Mouse (Mus musculus): ENCODE data around the gene Fbxl22. TPM values are rescaled to one million over a fixed set of nuclear protein-coding genes. Genes with fewer than 3 reads are reported as not detected.

Fbxl22 gene
- polyA plus RNA-seq, 1 experiment from 2014 or later: 5.7 TPM

DNA sequence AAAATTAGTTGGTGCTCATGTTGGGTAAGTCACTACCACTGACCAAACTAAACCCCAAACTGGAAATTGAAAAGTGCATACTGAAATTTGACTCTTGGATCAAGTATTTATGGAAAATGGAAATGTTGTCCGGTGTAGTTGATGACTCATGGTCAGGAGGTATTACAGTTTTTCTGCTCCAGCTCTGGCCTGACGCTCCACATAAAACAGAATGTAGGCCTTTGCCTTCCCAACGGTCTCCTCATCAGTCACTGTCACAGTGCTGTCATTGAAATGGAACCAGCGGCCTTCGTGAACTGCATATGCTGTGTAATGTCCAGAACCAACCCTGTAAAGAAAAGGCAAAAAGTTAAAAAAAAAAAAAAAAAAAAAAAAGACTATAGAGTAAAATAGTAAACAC lies 3.9 kb upstream of the Fbxl22 start:
- no peak for ATAC-seq (ENCODE audit: low read depth)
- peaks cover 9% of the 10 kb centered on the region for H3K4me1 ChIP-seq (replicated peaks; ENCODE audit: control insufficient read depth, insufficient read depth, low read length)
- no peaks in the 10 kb centered on the region for H3K27me3 ChIP-seq (ENCODE audit: control insufficient read depth, insufficient read depth, low read depth, low read length)
- no peak overlapping the region for H3K9ac ChIP-seq (ENCODE audit: low read length)
- H3K36me3 ChIP-seq (ENCODE audit: control insufficient read depth, insufficient read depth, low read length): peaks cover 35% of the 10 kb centered on the region
- H3K27ac ChIP-seq (ENCODE audit: low read length): no peak overlapping the region
- no peak overlapping the region for H3K4me3 ChIP-seq (ENCODE audit: low read length)
- H3K9me3 ChIP-seq (ENCODE audit: control insufficient read depth, low read length): no peaks in the 10 kb centered on the region
- 81% methylated on average over 5 of the region's 5 CpGs for WGBS
- no peak overlapping the region for H3K4me2 ChIP-seq (ENCODE audit: low read depth, low read length)

- Histone ChIP-seq H3K36me3 (ENCODE audit: control insufficient read depth, insufficient read depth, low read length) (peaks cover 35% of the 10 kb centered on the region), H3K4me2 (ENCODE audit: low read depth, low read length) (no peak overlapping the region), H3K27me3 (ENCODE audit: control insufficient read depth, insufficient read depth, low read depth, low read length) (no peaks in the 10 kb centered on the region), H3K9ac (ENCODE audit: low read length) (no peak overlapping the region), H3K9me3 (ENCODE audit: control insufficient read depth, low read length) (no peaks in the 10 kb centered on the region), H3K27ac (ENCODE audit: low read length) (no peak overlapping the region), H3K4me1 (replicated peaks; ENCODE audit: control insufficient read depth, insufficient read depth, low read length) (peaks cover 9% of the 10 kb centered on the region), H3K4me3 (ENCODE audit: low read length) (no peak overlapping the region)
- ATAC-seq (ENCODE audit: low read depth): no peak
- 88% methylated on average over 10 of the region's 10 CpGs for WGBS
Observed at GRCm38 (mm10) chr9:66517746-66518145, 3.4 kb upstream of the Fbxl22 start.

- Histone ChIP-seq H3K9me3 (ENCODE audit: control insufficient read depth, low read length) (no peaks in the 10 kb centered on the region), H3K27ac (ENCODE audit: low read length) (no peak overlapping the region), H3K4me3 (ENCODE audit: low read length) (no peak overlapping the region), H3K27me3 (ENCODE audit: control insufficient read depth, insufficient read depth, low read depth, low read length) (no peaks in the 10 kb centered on the region), H3K4me2 (ENCODE audit: low read depth, low read length) (no peak overlapping the region), H3K9ac (ENCODE audit: low read length) (no peak overlapping the region), H3K36me3 (ENCODE audit: control insufficient read depth, insufficient read depth, low read length) (peaks cover 35% of the 10 kb centered on the region), H3K4me1 (replicated peaks; ENCODE audit: control insufficient read depth, insufficient read depth, low read length) (peaks cover 9% of the 10 kb centered on the region)
- ATAC-seq (ENCODE audit: low read depth): no peak
- 83% methylated on average over 6 of the region's 6 CpGs for WGBS
Observed at GRCm38 (mm10) chr9:66516296-66516940, 2.0 kb upstream of the Fbxl22 start.

- Histone ChIP-seq H3K27ac (ENCODE audit: low read length) (no peak overlapping the region), H3K27me3 (ENCODE audit: control insufficient read depth, insufficient read depth, low read depth, low read length) (no peaks in the 10 kb centered on the region), H3K4me2 (ENCODE audit: low read depth, low read length) (no peak overlapping the region), H3K4me1 (replicated peaks; ENCODE audit: control insufficient read depth, insufficient read depth, low read length) (peaks cover 13% of the 10 kb centered on the region), H3K9me3 (ENCODE audit: control insufficient read depth, low read length) (no peaks in the 10 kb centered on the region), H3K36me3 (ENCODE audit: control insufficient read depth, insufficient read depth, low read length) (peaks cover 35% of the 10 kb centered on the region), H3K9ac (ENCODE audit: low read length) (no peak overlapping the region), H3K4me3 (ENCODE audit: low read length) (no peak overlapping the region)
- WGBS: 88% methylated on average over 10 of the region's 10 CpGs
- no peak for ATAC-seq (ENCODE audit: low read depth)
Observed at GRCm38 (mm10) chr9:66515680-66516210, 1.4 kb upstream of the Fbxl22 start.

DNA sequence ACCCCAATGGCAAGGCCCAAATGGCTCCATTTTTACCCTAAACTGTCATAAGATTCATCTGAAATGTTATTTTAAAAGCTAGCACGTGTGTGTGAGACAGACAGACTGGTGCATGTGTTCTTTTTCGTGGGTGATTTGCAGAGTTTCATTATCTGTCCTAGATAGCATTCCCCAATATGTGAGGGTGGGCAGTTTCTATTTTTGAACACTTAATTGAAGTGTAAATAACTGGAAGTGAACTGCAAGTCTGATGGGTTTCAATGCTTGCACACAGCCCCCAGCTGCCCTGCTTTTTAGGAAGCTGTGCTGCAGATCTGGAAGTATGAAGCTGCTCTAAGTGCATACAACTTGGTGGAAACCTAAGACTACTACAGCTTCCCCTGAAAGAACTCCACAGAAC lies 722 bp upstream of the Fbxl22 start:
- peaks cover 16% of the 10 kb centered on the region for H3K4me1 ChIP-seq (replicated peaks; ENCODE audit: control insufficient read depth, insufficient read depth, low read length)
- H3K27ac ChIP-seq (ENCODE audit: low read length): peak overlapping the region; percentile 73
- 59% methylated on average over 2 of the region's 2 CpGs for WGBS
- H3K27me3 ChIP-seq (ENCODE audit: control insufficient read depth, insufficient read depth, low read depth, low read length): no peaks in the 10 kb centered on the region
- no peak for ATAC-seq (ENCODE audit: low read depth)
- peaks cover 31% of the 10 kb centered on the region for H3K36me3 ChIP-seq (ENCODE audit: control insufficient read depth, insufficient read depth, low read length)
- no peak overlapping the region for H3K4me2 ChIP-seq (ENCODE audit: low read depth, low read length)
- no peaks in the 10 kb centered on the region for H3K9me3 ChIP-seq (ENCODE audit: control insufficient read depth, low read length)
- no peak overlapping the region for H3K4me3 ChIP-seq (ENCODE audit: low read length)
- no peak overlapping the region; the same call in 1 of the 2 replicates for H3K9ac ChIP-seq (ENCODE audit: low read length)

GRCm38 (mm10) chr9:66513661-66514255 lies 635 bp downstream of the Fbxl22 start:
- H3K4me2 ChIP-seq (ENCODE audit: low read depth, low read length): peak overlapping the region; percentile 23; the same call in 1 of the 2 replicates
- H3K4me3 ChIP-seq (ENCODE audit: low read length): no peak overlapping the region
- no peaks in the 10 kb centered on the region for H3K9me3 ChIP-seq (ENCODE audit: control insufficient read depth, low read length)
- no peak for ATAC-seq (ENCODE audit: low read depth)
- H3K9ac ChIP-seq (ENCODE audit: low read length): peak overlapping the region; percentile 22
- 64% methylated on average over 4 of the region's 4 CpGs for WGBS
- H3K4me1 ChIP-seq (replicated peaks; ENCODE audit: control insufficient read depth, insufficient read depth, low read length): peaks cover 16% of the 10 kb centered on the region
- H3K27ac ChIP-seq (ENCODE audit: low read length): peak overlapping the region; percentile 73
- peaks cover 28% of the 10 kb centered on the region for H3K36me3 ChIP-seq (ENCODE audit: control insufficient read depth, insufficient read depth, low read length)
- H3K27me3 ChIP-seq (ENCODE audit: control insufficient read depth, insufficient read depth, low read depth, low read length): no peaks in the 10 kb centered on the region

GRCm38 (mm10) chr9:66513150-66513549 lies 1.2 kb downstream of the Fbxl22 start:
- H3K36me3 ChIP-seq (ENCODE audit: control insufficient read depth, insufficient read depth, low read length): peaks cover 29% of the 10 kb centered on the region
- no peak overlapping the region; the same call in 1 of the 2 replicates for H3K4me2 ChIP-seq (ENCODE audit: low read depth, low read length)
- no peak overlapping the region for H3K4me3 ChIP-seq (ENCODE audit: low read length)
- ATAC-seq (ENCODE audit: low read depth): no peak
- no peaks in the 10 kb centered on the region for H3K9me3 ChIP-seq (ENCODE audit: control insufficient read depth, low read length)
- peak overlapping the region; percentile 85; the same call in 1 of the 2 replicates for H3K9ac ChIP-seq (ENCODE audit: low read length)
- H3K27me3 ChIP-seq (ENCODE audit: control insufficient read depth, insufficient read depth, low read depth, low read length): no peaks in the 10 kb centered on the region
- peaks cover 16% of the 10 kb centered on the region for H3K4me1 ChIP-seq (replicated peaks; ENCODE audit: control insufficient read depth, insufficient read depth, low read length)
- H3K27ac ChIP-seq (ENCODE audit: low read length): peak overlapping the region; percentile 98; the same call in 1 of the 2 replicates

DNA sequence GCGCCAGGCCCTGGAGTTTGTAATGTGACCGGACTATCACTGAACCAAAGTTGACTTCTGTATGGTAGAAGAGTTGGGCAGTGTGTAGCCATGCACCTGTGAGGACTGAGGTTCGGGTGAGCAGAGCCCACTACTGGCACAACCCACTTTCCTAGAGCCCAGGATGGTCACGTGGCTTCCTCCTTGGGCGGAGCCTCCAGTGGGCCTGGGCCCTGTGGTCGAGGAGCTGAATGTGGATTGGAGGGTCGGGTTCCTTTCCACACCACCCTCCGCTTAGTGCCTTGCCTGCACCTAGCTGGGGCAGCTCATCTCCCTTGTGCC lies 2.1 kb downstream of the Fbxl22 start:
- Histone ChIP-seq H3K27ac (ENCODE audit: low read length) (peak overlapping the region; percentile 98), H3K4me2 (ENCODE audit: low read depth, low read length) (peak overlapping the region; percentile 99), H3K4me3 (ENCODE audit: low read length) (peak overlapping the region; percentile 76), H3K36me3 (ENCODE audit: control insufficient read depth, insufficient read depth, low read length) (peaks cover 24% of the 10 kb centered on the region), H3K9me3 (ENCODE audit: control insufficient read depth, low read length) (no peaks in the 10 kb centered on the region), H3K9ac (ENCODE audit: low read length) (peak overlapping the region; percentile 85), H3K4me1 (replicated peaks; ENCODE audit: control insufficient read depth, insufficient read depth, low read length) (peaks cover 16% of the 10 kb centered on the region), H3K27me3 (ENCODE audit: control insufficient read depth, insufficient read depth, low read depth, low read length) (no peaks in the 10 kb centered on the region)
- under 1% methylated on average over 8 of the region's 8 CpGs for WGBS
- ATAC-seq (ENCODE audit: low read depth): peak; percentile 85

- peak; percentile 91 for ATAC-seq (ENCODE audit: low read depth)
- peak overlapping the region; percentile 85 for H3K9ac ChIP-seq (ENCODE audit: low read length)
- H3K9me3 ChIP-seq (ENCODE audit: control insufficient read depth, low read length): no peaks in the 10 kb centered on the region
- H3K36me3 ChIP-seq (ENCODE audit: control insufficient read depth, insufficient read depth, low read length): peaks cover 19% of the 10 kb centered on the region
- peak overlapping the region; percentile 76 for H3K4me3 ChIP-seq (ENCODE audit: low read length)
- peak overlapping the region; percentile 99 for H3K4me2 ChIP-seq (ENCODE audit: low read depth, low read length)
- no peaks in the 10 kb centered on the region for H3K27me3 ChIP-seq (ENCODE audit: control insufficient read depth, insufficient read depth, low read depth, low read length)
- under 1% methylated on average over 78 of the region's 78 CpGs for WGBS
- peak overlapping the region; percentile 98 for H3K27ac ChIP-seq (ENCODE audit: low read length)
- peaks cover 16% of the 10 kb centered on the region for H3K4me1 ChIP-seq (replicated peaks; ENCODE audit: control insufficient read depth, insufficient read depth, low read length)
Observed at GRCm38 (mm10) chr9:66511580-66512350, 2.6 kb downstream of the Fbxl22 start.
